Mouse (Mus musculus): ENCODE results near the gene Map3k10. TPM values are rescaled to one million over a fixed set of nuclear protein-coding genes. Genes with fewer than 3 reads are reported as not detected.

The Map3k10 gene
- total RNA-seq (2021), result 10 to 100 TPM; 30.3 to 33.4 TPM
- long read RNA-seq, experiment 1, transcript Map3k10-204 (2 exons, 1,621 nt), result major isoform, 17 of 25 reads
- long read RNA-seq, experiment 1, partial matches to known transcripts, result 3 of 25 reads
- long read RNA-seq, experiment 1, other reads (novel, unspliced or antisense), result 4 of 25 reads
- long read RNA-seq, experiment 2, transcript Map3k10-204 (2 exons, 1,621 nt), result major isoform, 15 of 25 reads
- long read RNA-seq, experiment 2, partial matches to known transcripts, result 6 of 25 reads
- long read RNA-seq, experiment 2, other reads (novel, unspliced or antisense), result 4 of 25 reads

DNA sequence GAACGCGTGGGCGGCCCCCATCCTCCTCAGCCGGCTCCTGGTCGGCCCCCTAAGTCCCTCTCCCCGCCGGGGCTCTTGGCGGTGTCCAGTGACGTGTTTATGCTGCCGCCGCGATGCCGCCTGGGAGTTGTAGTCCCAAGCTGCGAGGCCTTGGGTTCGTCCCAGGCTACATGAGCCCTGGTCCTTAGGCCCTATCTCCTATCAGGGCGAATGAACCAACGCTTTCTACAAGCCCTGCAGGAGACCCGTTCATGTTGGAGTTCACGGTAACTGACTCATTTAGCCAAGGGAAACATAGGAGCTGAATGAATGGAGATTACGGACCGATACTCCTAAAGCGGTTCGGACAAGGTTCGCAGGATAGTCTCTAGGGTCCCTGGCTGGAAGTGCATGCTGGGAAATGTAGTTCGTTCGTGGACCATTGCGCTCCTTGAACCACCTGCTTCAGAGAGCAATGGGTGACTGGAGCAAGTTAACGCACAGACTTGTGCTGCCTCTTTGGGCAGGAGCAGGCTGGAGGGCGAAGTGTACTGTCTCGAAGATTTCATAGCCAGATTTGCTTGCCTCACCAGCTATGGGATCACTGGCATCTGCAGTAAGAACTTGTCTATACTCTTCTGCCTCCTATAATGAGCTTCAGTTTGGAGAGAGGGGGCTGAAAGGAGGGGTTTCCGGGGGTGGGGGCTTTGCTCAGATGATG, at the start of gene Map3k10:
Map3k10 (minus strand) TSS at position 77 of the 700 bp plus-strand sequence.
- peak; percentile 91 for DNase-seq (ENCODE audit: low spot score in 2 of 2)

DNA sequence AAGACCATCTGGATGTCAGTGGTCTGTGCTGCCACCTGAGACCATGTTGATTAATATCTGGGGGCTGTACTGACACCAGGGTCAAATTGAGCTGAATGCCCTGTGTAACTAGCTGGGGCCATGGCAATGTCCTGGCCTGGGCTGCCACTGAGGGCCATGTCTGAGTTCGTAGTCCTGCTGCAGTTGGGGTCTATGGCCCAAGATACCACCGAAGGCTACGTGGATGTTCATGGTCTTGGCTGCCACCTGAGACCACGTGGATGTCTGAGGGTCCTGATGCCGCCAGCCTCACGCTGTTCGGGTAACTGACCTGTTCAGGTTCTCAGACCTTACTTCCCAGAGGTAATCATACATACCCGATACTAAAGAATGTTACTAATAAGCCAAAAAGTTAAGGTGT, 47.6 kb upstream of the Map3k10 start:
- no peak for DNase-seq (ENCODE audit: low spot score in 2 of 2)

- no peak for DNase-seq (ENCODE audit: low spot score in 2 of 2)
Observed at GRCm38 (mm10) chr7:27710402-27710801, 36.0 kb upstream of the Map3k10 start.

GRCm38 (mm10) chr7:27696711-27697110, 22.3 kb upstream of the Map3k10 start:
- DNase-seq (ENCODE audit: low spot score in 2 of 2), result no peak

GRCm38 (mm10) chr7:27691076-27691475, 16.7 kb upstream of the Map3k10 start:
- DNase-seq (ENCODE audit: low spot score in 2 of 2), result peak; percentile 18 to 33

DNA sequence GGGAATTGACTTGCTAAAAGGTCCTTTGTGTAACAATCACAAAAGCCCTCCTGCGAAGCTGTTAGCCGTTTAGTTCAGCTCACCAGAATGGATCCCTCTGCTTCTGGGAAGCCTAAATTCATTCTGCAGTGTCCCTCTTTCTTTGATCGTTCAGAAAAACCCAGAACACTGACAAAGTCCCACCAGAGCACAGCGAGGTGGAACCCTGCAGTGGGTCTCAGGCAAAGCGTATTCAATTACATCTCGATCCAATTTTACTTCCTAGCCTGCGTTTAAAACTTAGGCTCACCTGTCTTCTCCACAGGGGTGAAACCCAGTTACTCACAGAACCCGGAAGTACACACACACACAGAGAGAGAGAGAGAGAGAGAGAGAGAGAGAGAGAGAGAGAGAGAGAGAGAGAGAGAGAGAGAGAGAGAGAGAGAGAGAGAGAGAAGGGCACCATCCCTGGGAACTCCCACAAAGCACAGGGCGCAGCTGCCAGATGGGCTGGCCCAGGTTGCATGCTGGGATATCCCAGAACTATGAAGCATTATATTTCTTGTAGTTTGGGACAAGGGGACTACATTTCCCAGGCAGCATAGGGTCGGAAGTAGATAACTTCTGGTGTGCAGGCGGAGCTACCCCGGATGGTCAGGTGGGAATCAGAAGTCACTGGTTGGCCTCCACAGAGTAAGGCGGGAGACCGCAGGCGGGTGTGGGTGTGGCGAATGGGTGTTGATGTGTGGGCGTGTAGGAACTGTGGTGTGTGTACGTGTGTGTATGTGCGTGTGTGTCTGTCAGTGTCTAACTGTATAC, 14.6 kb upstream of the Map3k10 start, which contains the start of gene Zfp607b:
Zfp607b (plus strand) TSS at position 526 of the 798 bp plus-strand sequence.
- peak; percentile 79 to 80 for DNase-seq (ENCODE audit: low spot score in 2 of 2)

- no peak for DNase-seq (ENCODE audit: low spot score in 2 of 2)
Observed at GRCm38 (mm10) chr7:27688246-27688788, 13.9 kb upstream of the Map3k10 start.

DNA sequence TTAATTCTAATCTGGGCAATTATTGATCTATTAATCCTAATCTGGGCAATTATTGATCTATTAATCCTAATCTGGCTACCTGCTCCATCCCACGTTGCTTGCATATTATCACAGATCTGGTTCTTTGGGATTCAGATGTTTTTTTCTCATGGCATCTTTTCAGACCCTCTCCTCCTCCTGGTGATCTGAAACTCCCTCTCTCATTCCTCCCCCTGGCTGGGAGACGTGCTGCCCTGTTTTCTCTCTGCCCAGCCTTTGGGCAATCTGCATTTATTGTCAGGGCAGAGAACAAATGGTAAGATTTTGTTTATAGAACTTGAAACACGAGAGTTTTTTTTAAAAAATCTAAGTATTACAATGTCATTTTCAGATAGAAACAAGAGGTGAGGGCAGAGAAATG, 13.4 kb upstream of the Map3k10 start:
- DNase-seq (ENCODE audit: low spot score in 2 of 2), result no peak

DNA sequence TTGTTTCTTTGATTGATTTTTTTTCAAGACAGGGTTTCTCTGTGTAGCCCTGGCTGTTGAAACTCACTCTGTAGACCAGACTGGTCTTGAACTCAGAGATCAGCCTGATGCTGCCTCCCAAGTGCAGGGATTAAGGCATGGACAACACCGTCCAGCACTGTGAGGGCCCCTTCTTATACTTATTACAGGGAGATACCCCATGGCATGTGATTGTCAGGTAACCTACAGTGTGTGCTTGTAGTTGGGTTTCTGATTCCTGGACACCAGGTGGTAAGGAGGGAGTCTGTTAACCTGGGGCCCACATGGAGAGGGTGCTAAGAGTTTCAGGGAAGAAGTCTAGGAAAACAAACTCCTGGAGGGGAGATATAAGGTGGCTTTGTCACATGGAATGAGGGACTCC, 12.6 kb upstream of the Map3k10 start:
- no peak for DNase-seq (ENCODE audit: low spot score in 2 of 2)

DNA sequence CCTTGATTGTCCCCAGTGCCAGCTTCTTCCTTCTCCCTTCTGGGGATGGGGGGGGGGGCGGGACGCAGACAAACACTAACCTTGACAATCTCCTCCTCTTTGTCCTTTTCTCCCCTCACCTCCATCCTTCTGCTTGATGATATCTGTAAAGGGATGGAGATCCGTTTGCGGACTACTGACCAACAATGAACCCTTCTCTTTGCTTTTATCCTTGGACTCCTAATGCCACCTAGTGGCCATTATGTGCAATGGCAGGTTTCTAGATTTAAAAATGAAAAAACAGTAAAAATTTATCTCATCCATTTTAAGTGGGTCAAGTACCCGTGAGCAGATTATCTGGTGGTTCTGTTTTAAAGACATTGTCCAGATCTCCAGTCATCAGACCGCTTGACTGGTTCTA, 11.3 kb upstream of the Map3k10 start:
- DNase-seq (ENCODE audit: low spot score in 2 of 2), result no peak

DNA sequence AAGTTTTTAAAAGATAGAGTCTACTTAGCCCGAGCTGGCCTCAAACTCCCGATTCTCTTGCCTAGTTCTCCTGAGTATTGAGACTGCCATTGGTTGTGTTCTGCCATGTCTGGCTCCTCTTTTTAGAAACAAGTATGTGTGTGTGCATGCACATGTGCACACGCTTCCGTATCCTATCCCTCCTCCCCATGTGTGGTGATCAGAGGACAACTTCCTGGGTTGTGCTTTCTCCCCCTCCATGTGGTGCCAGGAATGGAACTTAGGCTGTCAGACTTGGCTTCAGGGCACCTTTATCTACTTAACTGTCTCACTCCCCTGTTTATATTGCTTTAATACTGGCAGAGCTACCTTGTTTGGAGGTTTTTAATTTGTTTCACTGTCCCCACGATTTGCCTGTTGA, 10.8 kb upstream of the Map3k10 start:
- no peak for DNase-seq (ENCODE audit: low spot score in 2 of 2)

- DNase-seq (ENCODE audit: low spot score in 2 of 2), result no peak
Observed at GRCm38 (mm10) chr7:27683218-27683617, 8.8 kb upstream of the Map3k10 start.

GRCm38 (mm10) chr7:27675222-27675612, 819 bp upstream of the Map3k10 start:
- DNase-seq (ENCODE audit: low spot score in 2 of 2), result no peak

DNA sequence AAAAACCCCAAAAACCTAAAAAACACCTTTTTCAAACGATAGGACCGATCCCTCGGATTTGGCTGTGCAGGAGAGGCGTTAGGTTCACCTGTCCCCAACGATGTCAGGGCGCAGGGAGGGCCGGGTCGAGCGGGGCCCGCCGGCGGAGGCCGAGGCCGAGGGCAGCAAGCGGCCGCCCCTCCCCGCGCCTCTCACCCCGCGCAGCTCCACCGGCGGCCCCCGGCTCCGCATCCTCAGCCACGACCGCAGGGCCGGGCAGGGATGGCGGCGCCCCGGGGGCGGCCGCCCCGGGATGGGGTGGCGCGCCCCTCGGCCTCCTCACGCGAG, 240 bp downstream of the Map3k10 start:
- no peak for DNase-seq (ENCODE audit: low spot score in 2 of 2)

- peak; percentile 25 to 33 for DNase-seq (ENCODE audit: low spot score in 2 of 2)
Observed at GRCm38 (mm10) chr7:27673575-27674131, 745 bp downstream of the Map3k10 start.

- no peak for DNase-seq (ENCODE audit: low spot score in 2 of 2)
Observed at GRCm38 (mm10) chr7:27673064-27673574, 1.3 kb downstream of the Map3k10 start.

- DNase-seq (ENCODE audit: low spot score in 2 of 2), result no peak
Observed at GRCm38 (mm10) chr7:27662038-27662437, 12.4 kb downstream of the Map3k10 start.

- no peak for DNase-seq (ENCODE audit: low spot score in 2 of 2)
Observed at GRCm38 (mm10) chr7:27658712-27659663, 15.4 kb downstream of the Map3k10 start.

GRCm38 (mm10) chr7:27657824-27658395, 16.5 kb downstream of the Map3k10 start:
- no peak for DNase-seq (ENCODE audit: low spot score in 2 of 2)

- no peak for DNase-seq (ENCODE audit: low spot score in 2 of 2)
Observed at GRCm38 (mm10) chr7:27656600-27656999, 17.8 kb downstream of the Map3k10 start.
